Mouse (Mus musculus): ENCODE data around the gene Syna. TPM values are rescaled to one million over a fixed set of nuclear protein-coding genes. Genes with fewer than 3 reads are reported as not detected.

The Syna gene
- polyA plus RNA-seq, 1 experiment from 2014 or later: not detected

DNA sequence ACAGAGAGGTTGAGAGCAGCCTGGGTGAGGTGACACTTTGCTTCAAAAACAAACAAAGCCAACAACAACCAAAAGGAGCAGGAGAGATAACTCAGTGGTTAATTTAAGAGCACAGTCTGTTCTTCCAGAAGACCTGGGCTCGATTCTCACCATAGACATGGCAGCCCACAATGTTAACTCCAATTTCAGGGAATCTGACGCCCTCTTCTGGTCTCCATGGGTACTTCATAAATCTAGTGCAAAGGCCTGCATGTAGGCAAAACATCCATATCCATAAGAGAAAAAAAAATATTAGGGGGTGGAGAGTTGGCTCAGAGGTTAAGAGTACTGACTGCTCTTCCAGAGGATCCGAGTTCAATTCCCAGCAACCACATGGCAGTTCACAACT is 14.7 kb downstream of the Syna start:
- 46% methylated on average over 3 of the region's 3 CpGs for WGBS (ENCODE audit: insufficient replicate concordance)
- H3K4me3 ChIP-seq: no peak overlapping the region

DNA sequence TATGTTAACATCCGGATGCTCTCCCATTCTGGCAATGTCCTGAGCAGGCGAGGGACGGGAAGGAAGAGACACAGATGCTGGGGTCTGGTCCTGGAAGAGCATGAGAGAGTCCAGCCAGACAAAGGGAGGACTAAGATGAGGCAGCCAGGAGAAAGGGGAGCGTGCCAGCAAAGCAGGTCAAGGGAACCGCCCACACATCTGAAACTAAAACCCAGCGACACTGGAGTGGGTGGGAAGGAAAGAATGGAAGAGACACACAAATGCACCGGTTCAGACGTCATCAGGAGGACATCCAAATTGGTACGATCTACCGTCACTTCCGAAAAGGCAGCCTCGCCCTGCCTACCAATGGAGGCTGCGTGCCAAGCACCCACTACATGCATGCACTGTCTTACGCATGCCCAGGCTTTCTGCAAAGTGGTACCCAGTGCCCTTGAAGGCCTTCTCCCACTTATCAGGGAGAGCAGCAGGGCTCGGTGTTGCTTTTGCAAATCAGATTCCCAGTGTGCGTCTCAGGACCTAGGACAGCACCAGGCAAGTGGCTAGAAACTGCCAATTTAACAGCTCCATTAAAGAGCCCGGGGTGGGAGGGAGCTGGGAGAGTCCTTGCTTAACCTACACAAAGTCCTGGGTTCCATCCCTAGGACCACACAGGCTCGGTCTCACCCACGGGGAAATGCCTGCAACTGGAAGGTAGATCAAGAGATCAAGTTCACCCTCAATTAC is 15.3 kb downstream of the Syna start:
- H3K36me3 ChIP-seq: no peaks in the 10 kb centered on the region
- no peak overlapping the region for H3K4me3 ChIP-seq
- no peaks in the 10 kb centered on the region for H3K27me3 ChIP-seq (replicated peaks)
- H3K4me1 ChIP-seq: peaks cover 28% of the 10 kb centered on the region
- H3K4me2 ChIP-seq: no peak overlapping the region
- no peak overlapping the region for H3K27ac ChIP-seq
- H3K9ac ChIP-seq: no peak overlapping the region
- no peaks in the 10 kb centered on the region for H3K9me3 ChIP-seq (replicated peaks)
- 69% methylated on average over 19 of the region's 19 CpGs for WGBS (ENCODE audit: insufficient replicate concordance)
- ATAC-seq: no peak

More for the DNA sequence above, 14.7 kb downstream of the Syna start:
- Histone ChIP-seq H3K27me3 (replicated peaks) (peaks cover under 1% of the 10 kb centered on the region; the same call in 1 of the 2 replicates), H3K4me1 (peaks cover 23% of the 10 kb centered on the region), H3K36me3 (no peaks in the 10 kb centered on the region), H3K4me2 (no peak overlapping the region), H3K9me3 (replicated peaks) (no peaks in the 10 kb centered on the region), H3K27ac (no peak overlapping the region), H3K9ac (no peak overlapping the region)
- ATAC-seq: no peak

DNA sequence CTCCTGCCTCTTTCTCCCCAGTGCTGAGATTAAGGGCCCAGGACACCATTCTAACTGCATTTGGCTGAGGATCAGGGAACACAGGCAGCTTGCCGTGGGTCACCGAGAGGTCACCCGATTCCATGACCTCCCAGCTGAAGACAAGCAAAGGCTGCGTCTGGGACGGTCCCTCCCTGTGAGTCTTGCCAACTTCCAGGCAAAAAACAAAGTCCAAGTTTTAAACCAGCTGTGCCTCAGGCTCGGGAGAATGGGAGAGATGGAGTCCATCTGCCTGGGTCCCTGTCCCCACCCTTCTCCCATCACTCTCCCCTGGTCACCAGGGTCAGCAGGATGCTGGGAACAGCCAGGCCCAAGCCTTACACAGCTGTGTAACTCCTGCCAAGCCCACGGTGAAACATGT is 18.3 kb downstream of the Syna start:
- H3K4me2 ChIP-seq: no peak overlapping the region
- no peaks in the 10 kb centered on the region for H3K36me3 ChIP-seq
- H3K9ac ChIP-seq: no peak overlapping the region
- H3K27me3 ChIP-seq (replicated peaks): no peaks in the 10 kb centered on the region
- H3K4me3 ChIP-seq: no peak overlapping the region
- no peaks in the 10 kb centered on the region for H3K9me3 ChIP-seq (replicated peaks)
- H3K4me1 ChIP-seq: peaks cover 26% of the 10 kb centered on the region
- no peak for ATAC-seq
- WGBS (ENCODE audit: insufficient replicate concordance): 57% methylated on average over 7 of the region's 7 CpGs
- H3K27ac ChIP-seq: no peak overlapping the region

DNA sequence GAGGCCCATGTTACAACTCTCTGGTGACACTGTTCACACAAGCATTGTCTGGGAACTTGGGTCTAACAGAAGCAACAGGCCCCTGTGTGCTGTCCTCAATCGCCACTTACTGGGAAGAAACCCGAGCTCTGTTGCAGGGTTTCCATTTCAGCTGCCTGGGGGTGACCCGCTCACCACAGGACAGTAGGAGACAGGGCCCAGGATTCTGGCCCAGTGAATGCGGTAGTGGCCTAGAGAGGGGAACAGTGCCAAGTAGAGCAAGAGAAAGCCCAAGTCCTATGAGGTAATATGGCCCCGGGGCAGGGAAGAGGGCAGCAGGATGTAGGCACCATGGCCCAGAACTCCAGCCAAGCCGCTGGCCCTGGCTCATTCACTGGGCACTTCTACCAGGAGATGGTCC is 19.1 kb downstream of the Syna start:
- Histone ChIP-seq H3K9ac (no peak overlapping the region), H3K27me3 (replicated peaks) (no peaks in the 10 kb centered on the region), H3K9me3 (replicated peaks) (no peaks in the 10 kb centered on the region), H3K4me2 (no peak overlapping the region), H3K27ac (no peak overlapping the region), H3K36me3 (no peaks in the 10 kb centered on the region), H3K4me3 (no peak overlapping the region), H3K4me1 (peaks cover 26% of the 10 kb centered on the region)
- no peak for ATAC-seq
- WGBS (ENCODE audit: insufficient replicate concordance): 74% methylated on average over 6 of the region's 6 CpGs

DNA sequence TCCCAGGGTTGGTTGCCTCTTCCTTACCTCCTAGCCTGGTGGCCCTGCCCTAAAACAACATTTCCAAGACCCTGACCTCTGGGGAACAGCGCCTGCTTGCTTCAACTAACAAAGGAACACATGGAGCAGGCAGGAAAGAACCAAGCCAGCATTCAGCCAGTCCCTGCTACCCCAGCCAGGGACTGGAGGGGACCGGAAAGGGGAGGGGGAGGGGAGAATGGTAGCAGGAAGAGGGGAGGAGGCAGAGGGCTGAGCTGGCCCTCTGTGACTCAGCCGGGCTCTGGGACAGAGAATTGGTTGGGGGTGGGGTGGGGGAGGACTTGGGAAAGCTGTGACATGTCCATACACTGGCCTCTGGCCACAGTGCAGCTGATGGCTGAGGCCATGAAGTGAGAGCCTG is 20.1 kb downstream of the Syna start:
- Histone ChIP-seq H3K4me2 (no peak overlapping the region), H3K27ac (peak overlapping the region; percentile 67), H3K36me3 (no peaks in the 10 kb centered on the region), H3K9me3 (replicated peaks) (no peaks in the 10 kb centered on the region), H3K4me1 (peaks cover 26% of the 10 kb centered on the region), H3K27me3 (replicated peaks) (no peaks in the 10 kb centered on the region), H3K4me3 (no peak overlapping the region), H3K9ac (no peak overlapping the region)
- peak; percentile 75 for ATAC-seq
- 10% methylated on average over 3 of the region's 3 CpGs for WGBS (ENCODE audit: insufficient replicate concordance)

DNA sequence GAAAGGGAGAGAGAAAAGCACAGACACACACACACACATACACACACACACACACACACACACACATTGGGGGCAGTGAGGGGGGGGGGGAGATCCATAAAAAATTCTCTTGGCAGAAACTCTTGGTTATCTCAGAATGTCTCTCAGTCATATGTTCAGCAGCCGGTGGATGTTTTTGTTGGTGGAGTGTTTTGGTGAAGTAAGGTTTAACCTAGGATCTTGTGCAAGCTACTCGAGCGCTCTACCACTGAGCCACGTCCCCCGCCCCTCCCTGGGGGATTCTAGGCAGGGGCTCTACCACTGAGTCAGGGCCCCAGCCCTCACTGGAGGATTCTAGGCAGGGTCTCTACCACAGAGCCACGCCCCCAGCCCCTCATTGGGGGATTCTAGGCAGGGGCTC is 23.9 kb downstream of the Syna start:
- H3K9ac ChIP-seq: no peak overlapping the region
- H3K36me3 ChIP-seq: peaks cover 13% of the 10 kb centered on the region
- no peaks in the 10 kb centered on the region for H3K9me3 ChIP-seq (replicated peaks)
- ATAC-seq: no peak
- H3K27ac ChIP-seq: no peak overlapping the region
- H3K27me3 ChIP-seq (replicated peaks): no peaks in the 10 kb centered on the region
- peaks cover 19% of the 10 kb centered on the region for H3K4me1 ChIP-seq
- H3K4me3 ChIP-seq: no peak overlapping the region
- H3K4me2 ChIP-seq: no peak overlapping the region
- WGBS (ENCODE audit: insufficient replicate concordance): 67% methylated on average over 6 of the region's 6 CpGs

DNA sequence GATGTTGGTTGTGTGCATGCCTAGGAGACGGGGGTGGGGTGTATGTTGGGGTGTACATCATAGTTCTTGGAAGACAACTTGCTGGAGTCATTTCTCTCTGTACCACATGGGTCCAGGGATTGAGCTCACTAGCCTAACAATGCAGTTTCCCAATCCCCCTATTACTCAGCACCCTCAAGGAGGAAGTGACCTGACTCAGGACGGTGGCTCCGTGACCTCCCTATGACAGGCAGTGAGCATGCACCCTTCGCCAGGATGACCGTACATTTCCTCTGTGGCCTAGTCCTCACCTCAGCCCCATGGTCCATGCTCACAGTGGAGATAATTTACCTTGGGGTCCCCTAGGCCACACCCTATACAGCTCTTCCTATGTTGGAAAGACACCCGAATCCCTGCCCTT is 27.6 kb downstream of the Syna start:
- Histone ChIP-seq H3K4me1 (peaks cover 7% of the 10 kb centered on the region; the same call in 1 of the 2 replicates), H3K9ac (no peak overlapping the region), H3K4me2 (no peak overlapping the region), H3K27ac (no peak overlapping the region), H3K27me3 (replicated peaks) (no peaks in the 10 kb centered on the region), H3K36me3 (peaks cover 13% of the 10 kb centered on the region), H3K9me3 (replicated peaks) (no peaks in the 10 kb centered on the region), H3K4me3 (no peak overlapping the region)
- no peak for ATAC-seq
- WGBS (ENCODE audit: insufficient replicate concordance): 56% methylated on average over 6 of the region's 6 CpGs

DNA sequence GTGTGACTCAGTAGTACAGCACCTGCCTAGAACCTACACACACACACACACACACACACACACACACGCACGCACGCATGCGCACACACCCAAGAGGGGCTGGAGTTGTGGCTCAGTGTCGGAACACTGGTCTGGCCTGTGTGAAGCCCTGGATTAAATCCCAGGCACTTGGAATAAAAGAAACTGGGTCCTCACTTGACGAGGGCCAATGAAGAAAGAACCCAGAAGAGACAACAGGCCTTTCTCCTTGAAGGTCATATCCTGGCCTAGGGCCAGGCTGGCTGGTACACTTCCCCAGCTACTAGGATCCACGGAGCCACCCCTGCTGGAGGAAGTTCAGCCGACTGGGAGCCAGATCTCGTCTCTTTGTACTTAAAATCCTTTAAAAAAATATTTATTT is 28.4 kb downstream of the Syna start:
- Histone ChIP-seq H3K9me3 (replicated peaks) (no peaks in the 10 kb centered on the region), H3K27me3 (replicated peaks) (no peaks in the 10 kb centered on the region), H3K9ac (no peak overlapping the region), H3K4me3 (no peak overlapping the region), H3K4me1 (peaks cover 7% of the 10 kb centered on the region; the same call in 1 of the 2 replicates), H3K36me3 (peaks cover 13% of the 10 kb centered on the region), H3K27ac (no peak overlapping the region), H3K4me2 (no peak overlapping the region)
- no peak for ATAC-seq
- 86% methylated on average over 9 of the region's 9 CpGs for WGBS (ENCODE audit: insufficient replicate concordance)

DNA sequence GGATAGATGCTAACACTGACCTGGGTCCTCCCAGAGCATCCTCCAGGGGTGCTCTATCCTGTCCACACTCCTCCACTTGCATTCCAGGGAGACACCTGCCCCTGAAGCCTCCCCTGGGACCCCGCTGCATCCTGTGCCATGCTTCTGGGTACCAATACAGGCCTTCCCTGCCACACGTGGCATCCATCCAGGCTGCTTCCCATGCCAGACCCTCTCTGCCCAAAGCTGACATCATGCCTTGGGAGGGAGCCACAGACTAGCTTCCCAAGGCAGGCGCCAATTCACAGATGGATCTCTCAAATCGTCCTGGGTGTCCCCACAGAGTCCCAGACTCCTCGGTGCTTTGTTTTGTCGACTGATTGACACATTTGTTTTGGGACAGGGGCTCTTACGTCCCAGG is 29.1 kb downstream of the Syna start:
- WGBS (ENCODE audit: insufficient replicate concordance): 64% methylated on average over 7 of the region's 7 CpGs
- peaks cover 7% of the 10 kb centered on the region; the same call in 1 of the 2 replicates for H3K4me1 ChIP-seq

DNA sequence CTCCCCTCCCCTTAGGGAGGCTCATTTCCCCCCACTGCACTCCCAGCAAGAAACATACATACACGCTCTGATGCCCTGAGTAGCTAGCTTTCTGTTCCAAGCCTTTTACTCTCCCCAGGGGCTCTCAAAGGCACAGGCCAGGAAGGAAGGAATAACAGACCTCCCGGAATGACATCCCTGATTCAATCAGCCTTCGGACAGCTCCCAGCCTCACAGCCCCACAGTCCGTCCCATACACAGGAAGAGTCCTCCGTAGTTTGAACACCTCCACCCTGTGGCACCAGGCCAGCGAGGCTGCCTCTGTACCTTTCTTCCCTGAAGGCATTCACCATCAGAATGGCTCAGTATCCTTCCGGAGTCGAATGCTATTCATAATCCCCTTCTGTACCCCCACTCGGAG is 31.5 kb downstream of the Syna start:
- peaks cover 7% of the 10 kb centered on the region; the same call in 1 of the 2 replicates for H3K4me1 ChIP-seq
- WGBS (ENCODE audit: insufficient replicate concordance): 46% methylated on average over 9 of the region's 9 CpGs
- no peak overlapping the region for H3K27ac ChIP-seq
- H3K9me3 ChIP-seq (replicated peaks): no peaks in the 10 kb centered on the region
- no peak overlapping the region for H3K4me3 ChIP-seq
- no peaks in the 10 kb centered on the region for H3K27me3 ChIP-seq (replicated peaks)
- H3K4me2 ChIP-seq: no peak overlapping the region
- ATAC-seq: no peak
- H3K9ac ChIP-seq: no peak overlapping the region
- H3K36me3 ChIP-seq: peaks cover 8% of the 10 kb centered on the region

More for the DNA sequence above, 29.1 kb downstream of the Syna start:
- no peak for ATAC-seq
- peaks cover 13% of the 10 kb centered on the region for H3K36me3 ChIP-seq
- H3K27ac ChIP-seq: no peak overlapping the region
- H3K27me3 ChIP-seq (replicated peaks): no peaks in the 10 kb centered on the region
- H3K9ac ChIP-seq: no peak overlapping the region
- no peak overlapping the region for H3K4me2 ChIP-seq
- no peak overlapping the region for H3K4me3 ChIP-seq
- H3K9me3 ChIP-seq (replicated peaks): no peaks in the 10 kb centered on the region

DNA sequence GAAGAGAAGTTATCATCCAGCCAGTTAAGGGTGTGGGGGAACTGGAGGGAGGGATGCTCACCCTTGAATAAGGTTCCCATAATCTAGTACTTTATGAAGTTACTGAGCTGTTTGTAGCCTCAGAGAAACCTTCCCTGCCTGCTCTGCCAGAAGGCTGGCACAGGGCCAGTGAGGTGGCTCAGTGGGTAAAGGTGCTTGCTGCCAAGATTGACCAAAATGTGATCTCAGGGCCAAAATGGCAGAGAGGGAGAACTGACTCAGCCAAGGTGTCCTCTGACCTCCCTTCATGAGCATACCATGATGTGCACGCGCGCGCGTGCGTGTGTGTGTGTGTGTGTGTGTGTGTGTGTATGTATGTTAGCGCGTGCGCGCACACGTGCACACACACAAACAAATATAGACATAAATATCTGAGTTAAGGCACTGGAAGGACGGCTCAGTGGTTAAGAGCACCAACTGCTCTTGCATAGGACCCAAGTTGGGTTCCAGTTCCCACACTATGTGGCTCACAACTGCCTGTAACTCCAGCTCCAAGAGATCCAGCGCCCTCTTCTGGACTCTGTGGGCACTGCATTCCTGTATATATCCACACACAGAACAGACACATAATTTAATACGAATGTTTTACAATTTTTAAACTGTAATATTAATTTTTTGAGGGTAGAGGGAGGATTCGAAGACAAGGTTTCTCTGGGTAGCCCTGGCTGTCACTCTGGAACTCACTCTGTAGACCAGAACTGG is 33.8 kb downstream of the Syna start:
- Histone ChIP-seq H3K9ac (no peak overlapping the region), H3K4me2 (no peak overlapping the region), H3K4me3 (no peak overlapping the region), H3K4me1 (peaks cover 24% of the 10 kb centered on the region), H3K27ac (no peak overlapping the region), H3K9me3 (replicated peaks) (no peaks in the 10 kb centered on the region), H3K27me3 (replicated peaks) (no peaks in the 10 kb centered on the region), H3K36me3 (peaks cover 8% of the 10 kb centered on the region; the same call in 1 of the 2 replicates)
- WGBS (ENCODE audit: insufficient replicate concordance): 85% methylated on average over 15 of the region's 15 CpGs
- no peak for ATAC-seq

DNA sequence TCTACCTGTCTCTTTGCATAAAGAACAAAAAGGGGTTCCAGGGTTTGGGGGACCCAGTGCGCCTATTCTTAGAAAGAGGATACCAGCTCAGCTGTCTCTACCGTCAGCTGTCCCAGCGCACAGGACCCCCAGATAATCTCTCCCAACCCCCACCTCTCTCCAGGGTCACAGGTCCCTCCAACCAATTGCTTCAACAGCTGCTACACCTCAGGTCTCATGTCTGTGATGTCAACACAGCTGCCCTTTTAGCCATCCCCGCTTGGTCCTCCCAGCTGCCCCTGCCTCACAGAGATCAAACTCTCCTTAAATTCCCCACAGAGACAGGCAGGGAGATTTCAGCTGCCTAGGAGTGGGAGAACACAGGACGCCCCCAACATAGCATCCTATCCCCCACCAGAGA is 36.2 kb downstream of the Syna start:
- no peak for ATAC-seq
- H3K4me3 ChIP-seq: no peak overlapping the region
- peaks cover 9% of the 10 kb centered on the region; the same call in 1 of the 2 replicates for H3K36me3 ChIP-seq
- no peak overlapping the region for H3K27ac ChIP-seq
- H3K4me1 ChIP-seq: peaks cover 26% of the 10 kb centered on the region
- 84% methylated on average over 5 of the region's 5 CpGs for WGBS (ENCODE audit: insufficient replicate concordance)
- H3K9ac ChIP-seq: no peak overlapping the region
- H3K9me3 ChIP-seq (replicated peaks): no peaks in the 10 kb centered on the region
- H3K4me2 ChIP-seq: no peak overlapping the region
- no peaks in the 10 kb centered on the region for H3K27me3 ChIP-seq (replicated peaks)
